Mouse (Mus musculus) E14TG2a.4 (cell line): Measurements from ENCODE around the gene Kat14.

Source experiments
- CTCF ChIP-seq: conservative IDR thresholded peaks from 2 replicates; pipeline ENCODE4 v1.5.1; 2014; ENCODE audit warnings: low read length
- POU5F1 ChIP-seq: IDR thresholded peaks from 2 replicates; pipeline ENCODE4 v1.6.1; 2014; ENCODE audit warnings: low read length, borderline replicate concordance

DNA sequence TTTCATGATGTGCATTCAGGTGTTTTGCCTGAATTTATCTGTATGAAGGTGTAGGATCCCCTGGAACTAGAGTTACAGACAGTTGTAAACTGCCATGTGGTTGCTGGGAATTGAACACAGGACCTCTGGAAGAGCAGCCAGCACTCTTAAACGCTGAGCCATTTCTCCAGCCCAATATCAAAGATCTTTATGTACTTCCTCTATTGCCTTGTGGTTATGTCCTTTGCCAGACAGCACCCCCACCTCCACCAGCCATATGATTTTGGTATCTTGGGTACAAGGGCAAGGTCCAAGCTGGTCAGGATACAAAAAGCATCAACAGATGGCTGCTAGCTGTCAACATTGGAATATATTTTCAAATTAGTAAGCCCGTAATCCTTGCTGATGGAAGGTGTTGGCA, 81.6 kb downstream of the Kat14 start:
- TF ChIP-seq CTCF (no peak), POU5F1 (no peak)
